23 mouse cellular contexts compared by ENCODE assay signal in genomic region chr19:26853701-26854282, GRCm38 (mm10). TPM values are rescaled to one million over a fixed set of nuclear protein-coding genes. Genes with fewer than 3 reads are reported as not detected.
DNase-seq lines count a peak whose midpoint lies in the region; ATAC-seq and TF ChIP-seq lines count a peak whose summit lies in the region.
"Had no signal": no experiment of that assay in that cellular context is flagged by ENCODE, and none has a peak within 500 bp of the region (broad histone marks: within the 10 kb centered on the region; RNA-seq: fewer than 3 reads in every experiment).

No protein-coding gene starts in this region.

- no peak for DNase-seq in kidney, adult 8-10 months
- DNase-seq in 416B (ENCODE audit: low read depth) (peak; percentile 43), MEL-GATA-1-ER (ENCODE audit: extremely low read depth, low read depth) (peak; percentile 89)
- no peak for DNase-seq in left cerebral cortex, adult 2 months (ENCODE audit: extremely low spot score in 1 of 2, low spot score in 2 of 2)
- no peak for DNase-seq in spleen, adult 18-20 months
- no peak for DNase-seq in urinary bladder, adult 2 months (ENCODE audit: low spot score)
- DNase-seq: cerebellum, adult 2 months; embryo, embryonic 11 days; gastrocnemius, postnatal 14 days; heart, postnatal 36 days; lung, postnatal 14 days; right cerebral cortex, postnatal 25 days; thymus, adult 18-20 months had no signal

- no peaks in the 10 kb centered on the region for H3K27me3 ChIP-seq in kidney, embryonic 15.5 days
- H3K27me3 ChIP-seq: midbrain, embryonic 12.5 days had no signal

- intact Hi-C loops in left cerebral cortex, adult 2 months (cut with DNase I): no loop called here

- no peaks in the 10 kb centered on the region for H3K9me3 ChIP-seq in kidney, embryonic 15.5 days (replicated peaks)

- WGBS in kidney, embryonic 15.5 days: 56% methylated on average over 8 of the region's 8 CpGs

- H3K27ac ChIP-seq in kidney, embryonic 15.5 days: peak overlapping the region; percentile 25; the same call in 1 of the 2 replicates
- H3K27ac ChIP-seq in left cerebral cortex, adult 2 months: no peak overlapping the region
- H3K27ac ChIP-seq: midbrain, embryonic 12.5 days had no signal

- H3K9ac ChIP-seq in kidney, embryonic 15.5 days: no peak overlapping the region
- H3K9ac ChIP-seq: midbrain, embryonic 12.5 days had no signal

- peaks cover 21% of the 10 kb centered on the region for H3K4me1 ChIP-seq in kidney, embryonic 15.5 days

- no peaks in the 10 kb centered on the region for H3K36me3 ChIP-seq in kidney, embryonic 15.5 days
- H3K36me3 ChIP-seq: midbrain, embryonic 12.5 days had no signal

- TF ChIP-seq CTCF in left cerebral cortex, adult 2 months (IDR thresholded peaks at IDR 0.05): no peak

- no peak for ATAC-seq in kidney, embryonic 15.5 days (replicated peaks; ENCODE audit: low FRiP score)
- ATAC-seq in granulocyte monocyte progenitor cell, adult 5-6 weeks (replicated peaks; ENCODE audit: poor library complexity, severe bottlenecking): peak; percentile 74
- ATAC-seq: CD4-positive, CD25-positive, alpha-beta regulatory T cell, adult 4 months had no signal

- no peak overlapping the region for H3K4me2 ChIP-seq in kidney, embryonic 15.5 days
- H3K4me2 ChIP-seq: heart, embryonic 11.5 days; liver, embryonic 11.5 days; midbrain, embryonic 12.5 days had no signal

- H3K4me3 ChIP-seq in kidney, embryonic 15.5 days (replicated peaks): no peak overlapping the region
- no peak overlapping the region for H3K4me3 ChIP-seq in left cerebral cortex, adult 2 months
- H3K4me3 ChIP-seq: midbrain, embryonic 12.5 days had no signal

RNA-seq across cellular contexts. Expression of gene Gm815, which starts 31.9 kb away (rescaled TPM):
- not detected in 2 replicates for polyA plus RNA-seq in kidney, embryonic 15.5 days (2015; fragmentation: Nextera tagmentation; extraction: Ambion mirVana)
- not detected in 2 replicates for total RNA-seq in granulocyte monocyte progenitor cell, adult 5-6 weeks (2014; fragmentation: Nextera tagmentation)
- not detected in 2 replicates for total RNA-seq in granulocyte monocyte progenitor cell, adult 5-6 weeks (2017)
- not detected for total RNA-seq in left cerebral cortex, adult 2 months (2021)
- polyA plus RNA-seq in urinary bladder, adult 2 months (2012; rRNA removed): not detected in 2 replicates
- total RNA-seq: adrenal gland, adult 18-20 months; gastrocnemius, postnatal 14 days; heart, postnatal 36 days; layer of hippocampus, postnatal 10 days; left cerebral cortex, postnatal 14 days had no signal
- polyA plus RNA-seq: CD4-positive, CD25-positive, alpha-beta regulatory T cell, adult 4 months; cerebellum, adult 2 months; heart, embryonic 11.5 days; kidney, embryonic 14.5 days; liver, embryonic 11.5 days; midbrain, embryonic 12.5 days had no signal

Comparison
In these comparisons a context has a peak if more than half of its experiments do, and no peak if none do; other contexts are left out.
1. DNase-seq: peak in 416B (single experiment) and MEL-GATA-1-ER (single experiment); none in kidney, adult 8-10 months (0 of 2), left cerebral cortex, adult 2 months (0 of 2), spleen, adult 18-20 months (0 of 2) and urinary bladder, adult 2 months (single experiment).